Mouse (Mus musculus) layer of hippocampus, postnatal 14 days (tissue): ENCODE measurements around the gene Fancm. TPM values are rescaled to one million over a fixed set of nuclear protein-coding genes. Genes with fewer than 3 reads are reported as not detected.
"Not testable (repeated sequence)": the region's sequence is repeated elsewhere in the genome, so short reads cannot be mapped to it uniquely, and the experiment has no call there.

Source experiments
- DNase-seq, 2 experiments: peaks; one replicate each; pipeline ENCODE4 v3.0.0; 2021 to 2022; ENCODE audit warnings: low spot score in 2 of 2, mixed read lengths in 1 of 2
- long read RNA-seq, 2 experiments: library from polyadenylated mRNA; stranded (forward); transcript quantifications; one replicate each; pipeline ENCODE4 v2.0.0; 2021
- total RNA-seq, 2 experiments: library from RNA; stranded (reverse); gene quantifications; 2 replicates each; pipeline ENCODE4 v1.2.3; 2021

The Fancm gene
- total RNA-seq: 10 to 100 TPM; 10.3 to 10.6 TPM
- long read RNA-seq, experiment 1, partial matches to known transcripts: 1 of 1 reads
- long read RNA-seq, experiment 1, other reads (novel, unspliced or antisense): 0 of 1 reads
- long read RNA-seq, experiment 2: 0 reads

DNA sequence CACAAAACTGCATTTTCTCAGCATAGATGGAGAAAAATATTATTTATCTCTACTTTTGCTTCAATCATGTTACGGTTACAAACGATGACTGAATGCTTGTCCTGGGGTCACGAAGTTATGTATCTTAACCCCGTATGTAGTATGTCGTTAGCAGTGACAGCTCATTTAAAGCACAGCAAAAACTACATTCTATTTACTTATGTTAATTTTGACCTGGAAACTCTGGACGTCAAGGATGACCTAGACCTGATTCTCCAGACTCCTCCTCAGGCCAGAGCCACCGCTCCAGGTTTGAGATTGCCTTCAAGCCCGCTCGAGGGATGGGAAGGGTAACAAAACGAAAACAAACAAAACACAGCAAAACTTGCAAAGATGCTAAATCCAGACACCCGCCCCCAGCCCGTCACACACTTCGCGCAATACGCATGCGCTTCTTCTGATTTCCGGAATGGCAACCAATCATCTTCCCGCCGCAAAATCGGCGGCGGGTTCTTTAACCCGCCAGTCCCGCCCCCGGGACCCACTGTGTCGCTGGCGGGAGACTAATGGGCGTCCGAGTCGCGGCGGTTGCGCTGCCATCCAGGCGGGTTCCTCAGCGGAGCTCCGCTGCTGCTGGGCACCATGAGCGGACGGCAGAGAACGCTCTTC is at the start of gene Fancm:
TSS of gene Fancm (plus strand) at position 519 of the 648 bp plus-strand sequence.
- DNase-seq: peak; percentile 87 to 95

DNA sequence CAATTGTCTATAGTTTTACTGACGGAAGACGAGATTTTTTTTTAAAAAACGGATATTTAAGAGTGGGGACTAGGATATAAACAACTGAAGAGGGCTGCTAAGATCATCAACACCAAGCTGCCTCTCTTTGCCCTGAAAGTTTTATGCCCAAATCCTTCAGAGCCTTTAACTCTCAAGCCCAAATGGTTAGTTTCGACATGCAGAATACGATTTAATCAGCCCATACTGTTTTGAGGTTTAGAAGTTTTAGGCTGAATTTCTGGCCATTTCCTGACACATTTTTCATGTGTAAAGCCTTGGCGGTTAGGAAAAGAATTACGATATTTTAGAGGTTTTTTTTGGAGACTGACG is 39.6 kb upstream of the Fancm start:
- DNase-seq: no peak

DNA sequence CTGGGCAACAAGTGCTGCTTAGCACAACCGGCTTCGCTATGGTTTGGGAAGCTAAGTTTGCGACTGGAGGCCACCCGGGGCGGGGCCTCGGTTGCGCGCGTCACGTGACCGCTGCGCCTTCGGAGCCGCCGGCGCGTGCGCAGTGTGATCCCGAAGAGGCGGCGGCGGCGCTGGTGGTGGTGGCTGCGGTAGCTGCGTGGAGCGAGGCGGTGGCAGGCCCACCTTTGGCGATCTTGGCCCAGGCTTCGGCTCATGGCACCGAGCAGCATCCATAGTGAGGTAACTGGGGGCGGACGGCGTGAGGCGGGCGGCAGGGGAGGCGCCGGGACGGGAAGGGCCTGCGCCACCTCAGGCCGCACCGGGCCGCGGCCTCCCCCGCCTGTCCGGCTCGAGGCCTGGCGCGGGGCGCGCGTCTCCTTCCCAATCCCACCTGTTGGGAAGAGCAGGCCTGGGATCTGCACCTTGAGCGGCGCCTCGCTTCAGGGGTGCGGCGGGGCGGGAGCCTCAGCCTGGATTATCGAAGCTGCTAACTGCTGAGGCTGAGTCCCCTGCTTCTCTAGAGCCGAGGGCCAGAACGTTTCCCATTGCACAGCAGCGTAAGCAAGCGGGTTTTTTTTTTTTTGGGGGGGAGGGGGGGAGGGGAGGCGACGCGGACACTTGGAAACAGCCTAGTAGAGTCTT is 39.1 kb upstream of the Fancm start, which contains the start of gene Prpf39:
TSS of gene Prpf39 (plus strand) at position 144 of the 681 bp plus-strand sequence.
- peak; percentile 87 to 89 for DNase-seq

DNA sequence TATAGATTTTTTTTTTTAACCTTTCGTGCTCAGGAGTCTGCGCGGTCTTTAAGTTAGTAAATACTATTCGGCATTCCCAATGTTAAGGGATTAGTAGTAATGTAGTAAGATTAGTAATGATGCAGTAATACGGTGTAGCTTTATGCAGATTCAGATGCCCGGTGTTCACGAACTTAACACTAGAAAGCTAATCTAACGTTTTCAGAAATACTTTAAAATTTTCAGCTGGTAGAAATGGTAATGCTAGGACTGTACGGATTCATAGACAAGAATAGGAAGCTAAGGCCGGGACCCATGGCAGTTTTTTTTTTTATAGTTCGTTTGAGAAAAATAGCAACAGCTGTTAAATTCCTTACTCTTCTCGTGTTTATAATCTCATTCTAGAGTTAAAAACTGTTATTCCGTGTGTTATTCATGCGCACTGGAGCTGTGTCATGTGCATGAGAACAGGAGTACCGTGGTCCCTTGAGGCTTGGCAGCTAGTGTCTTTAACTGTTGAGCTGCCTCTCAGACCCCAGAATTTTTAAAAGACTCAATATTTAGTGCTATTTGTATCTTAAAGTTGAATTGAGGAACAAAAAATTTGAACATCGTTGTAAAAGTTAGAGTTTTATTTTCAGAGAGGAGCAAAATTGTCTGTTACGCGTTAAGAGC is 38.4 kb upstream of the Fancm start:
- no peak for DNase-seq

DNA sequence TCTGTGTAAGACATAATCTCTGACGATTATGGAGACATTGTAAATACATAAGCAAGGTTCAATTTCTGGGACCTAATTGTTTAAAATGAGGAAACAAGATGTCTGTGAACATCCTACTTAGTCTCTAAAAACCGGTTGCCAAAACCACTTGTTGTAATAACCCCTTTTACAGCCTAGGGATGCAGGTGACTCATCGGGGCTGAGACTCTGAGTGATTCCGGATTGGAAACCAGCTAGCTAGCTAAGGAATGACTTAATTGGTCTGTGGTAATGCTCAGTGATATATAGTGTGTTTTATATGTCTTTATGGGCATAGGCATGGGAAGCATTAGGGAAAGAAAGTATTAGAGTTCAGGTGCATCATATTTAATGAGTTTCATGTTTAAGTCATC is 37.9 kb upstream of the Fancm start:
- no peak for DNase-seq

DNA sequence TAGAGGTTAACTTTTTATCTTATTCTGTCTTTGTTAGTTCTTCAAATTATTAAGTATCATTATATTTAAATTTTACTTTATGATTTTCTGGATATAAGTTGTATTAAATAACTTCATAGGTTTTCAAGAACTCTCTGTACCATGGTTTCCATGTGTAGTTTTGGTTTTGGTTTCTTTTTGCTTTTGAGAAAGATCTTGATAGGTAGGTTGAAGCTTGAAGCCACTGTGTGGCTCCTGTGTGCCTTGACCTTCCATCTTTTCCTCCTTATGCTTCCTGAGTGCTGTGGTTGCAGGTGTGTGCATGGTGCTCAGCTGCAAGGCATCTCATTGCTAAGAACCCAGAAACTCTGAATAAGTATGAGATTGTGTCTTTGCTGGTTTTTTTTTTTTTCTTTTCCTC is 26.6 kb upstream of the Fancm start:
- DNase-seq: no peak

DNA sequence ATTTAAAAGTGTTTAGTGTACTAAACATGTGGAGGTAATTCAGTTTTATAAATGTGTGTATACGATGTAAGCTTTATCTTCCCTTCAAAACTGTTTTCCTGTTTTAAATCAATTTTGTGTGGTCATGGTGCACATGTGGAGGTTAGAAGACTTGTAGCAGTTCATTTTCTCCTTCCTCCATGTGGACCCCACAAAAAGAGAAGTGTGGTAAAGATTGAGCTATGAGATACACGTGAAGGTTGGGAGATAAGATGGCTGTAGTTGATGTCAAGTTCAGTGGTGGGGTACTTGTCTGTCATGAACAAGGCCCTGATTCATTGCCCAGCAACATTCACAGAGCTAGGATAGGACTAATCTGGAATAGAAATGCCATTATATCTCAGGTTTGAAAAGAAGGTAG is 17.2 kb upstream of the Fancm start:
- no peak for DNase-seq

DNA sequence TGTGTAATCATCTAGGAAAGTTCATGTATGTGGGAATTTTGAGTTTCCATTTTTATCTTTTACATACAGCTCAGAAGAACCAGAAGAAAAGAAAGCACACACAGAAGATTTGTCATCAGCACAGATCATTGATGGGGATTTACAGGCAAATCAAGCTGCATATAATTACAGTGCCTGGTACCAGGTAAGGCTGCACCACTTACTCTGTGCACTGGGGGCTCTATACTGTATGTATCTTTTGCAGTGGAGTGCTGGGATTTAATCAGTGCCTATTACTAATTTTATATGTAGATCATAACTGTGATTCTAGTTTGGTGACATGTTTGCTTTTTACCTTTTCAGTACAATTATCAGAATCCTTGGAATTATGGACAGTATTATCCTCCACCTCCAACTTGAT is 14.3 kb upstream of the Fancm start:
- DNase-seq: no peak

DNA sequence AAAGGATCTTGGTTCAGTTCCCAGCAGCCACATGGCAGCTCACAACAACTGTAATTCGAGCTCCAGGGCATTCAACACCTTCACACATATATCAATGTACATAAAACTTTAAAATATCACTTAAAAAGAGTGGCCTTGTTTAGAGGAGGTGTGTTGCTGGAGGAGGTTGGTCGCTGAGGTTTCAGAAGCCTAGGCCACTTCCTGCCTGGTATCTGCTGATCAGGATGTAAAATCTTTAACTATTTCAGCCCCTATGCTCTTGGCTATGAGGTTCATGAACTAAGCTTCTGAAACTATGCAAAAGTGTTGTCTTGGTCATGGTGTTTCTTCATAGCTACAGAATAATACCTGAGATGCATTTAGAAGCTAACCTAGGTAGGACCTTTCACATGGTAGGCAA is 10.2 kb upstream of the Fancm start:
- DNase-seq: no peak

DNA sequence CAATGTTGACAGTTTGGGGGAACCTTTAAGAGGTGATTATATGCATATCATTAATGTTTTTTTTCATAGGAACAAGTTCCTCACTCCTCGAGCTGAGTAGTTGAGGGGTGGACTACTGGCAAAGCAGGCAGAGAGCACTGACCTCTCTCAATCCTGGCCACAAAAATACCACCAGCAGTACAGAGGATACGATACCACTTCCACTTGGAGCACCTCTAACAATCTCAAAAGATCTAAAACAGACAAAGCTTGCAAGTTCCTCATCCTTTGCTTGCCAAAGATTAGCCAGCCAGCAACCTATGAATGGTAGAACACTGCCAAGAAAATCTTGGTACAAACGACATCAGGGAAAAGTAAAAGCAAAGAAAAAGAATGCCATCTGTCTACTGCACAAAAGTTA is 9.2 kb upstream of the Fancm start:
- no peak for DNase-seq

DNA sequence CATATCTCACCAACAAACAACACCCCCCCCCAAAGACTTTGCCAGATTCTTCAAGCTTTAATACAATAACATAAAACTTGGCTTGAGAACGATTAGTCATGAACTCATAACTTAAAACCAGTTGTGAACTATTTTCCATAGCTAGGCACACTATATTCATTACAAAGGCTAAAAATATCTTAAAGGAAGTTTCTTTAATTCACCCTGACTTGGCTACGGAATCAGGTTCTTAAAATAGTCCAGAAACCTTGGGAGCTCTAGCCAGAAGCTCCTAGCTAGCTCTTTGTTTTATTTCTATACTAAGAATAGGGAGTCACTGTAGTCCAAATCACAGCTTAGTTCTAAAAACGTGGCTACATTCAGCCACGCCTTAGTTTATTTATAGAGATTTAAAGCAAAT is 7.0 kb upstream of the Fancm start:
- no peak for DNase-seq

DNA sequence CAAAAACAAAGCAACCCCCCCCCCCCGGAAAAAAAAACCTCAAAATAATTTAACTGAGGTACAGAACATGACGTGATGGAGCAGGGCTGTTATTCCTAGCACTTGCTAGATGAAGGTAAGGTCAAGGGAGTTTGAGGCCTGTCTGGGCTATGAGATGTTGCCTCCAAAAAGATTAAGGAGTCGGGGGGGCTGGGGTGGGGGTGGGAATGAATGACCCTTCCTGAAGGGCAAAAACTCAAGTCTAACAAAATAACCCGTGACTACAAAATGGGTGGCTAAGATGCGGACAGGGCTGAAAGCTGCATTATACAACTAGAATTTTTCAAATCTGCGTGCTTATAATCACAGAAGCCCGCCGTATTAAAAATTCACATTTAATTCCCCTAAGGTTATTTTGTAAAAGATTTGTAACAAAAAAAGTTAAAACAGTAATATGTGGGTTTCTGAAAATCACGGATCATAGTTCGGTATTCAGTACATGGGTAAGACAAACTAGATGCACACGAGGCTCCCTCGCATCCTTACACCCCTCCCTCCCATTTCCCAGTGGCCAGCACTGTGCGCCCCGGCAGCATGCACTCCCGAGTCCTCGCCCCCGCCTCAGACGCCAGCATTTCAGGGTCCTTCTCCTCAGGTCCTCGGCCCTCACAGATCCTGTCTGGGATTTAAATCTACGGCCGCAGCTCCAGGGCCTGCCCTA is 2.3 kb upstream of the Fancm start:
- DNase-seq: no peak

DNA sequence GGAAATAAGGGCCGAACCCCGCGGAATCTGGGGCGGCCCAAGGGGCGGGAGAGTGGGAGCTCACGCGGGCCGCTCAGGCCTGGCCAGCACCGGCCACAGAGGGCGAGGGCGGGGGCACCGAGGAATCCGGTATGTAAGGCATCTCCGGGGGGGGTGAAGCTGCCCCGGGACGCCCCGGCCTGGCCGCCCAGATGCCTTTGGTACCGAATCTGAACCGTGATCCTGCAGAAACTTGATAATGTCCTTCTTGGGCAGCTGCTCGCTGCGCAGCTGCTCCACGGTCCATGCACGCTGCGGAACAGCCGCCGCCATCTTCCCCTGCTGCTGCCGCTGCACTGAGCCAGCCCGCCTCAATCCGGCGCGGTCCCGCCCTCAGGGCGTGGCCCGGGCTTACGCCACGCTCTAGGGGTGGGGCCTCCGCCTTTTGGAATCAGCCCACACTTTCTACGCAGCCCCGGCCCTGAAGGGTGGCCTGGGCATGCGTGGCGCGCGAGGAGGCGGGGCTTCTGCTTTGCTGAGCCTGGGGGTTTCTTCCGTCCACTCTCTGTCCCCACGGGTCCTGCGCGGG is 1.7 kb upstream of the Fancm start, which contains the start of gene Fkbp3:
TSS of gene Fkbp3 (minus strand) at position 397 of the 568 bp plus-strand sequence.
- peak; percentile 95 to 97 for DNase-seq

DNA sequence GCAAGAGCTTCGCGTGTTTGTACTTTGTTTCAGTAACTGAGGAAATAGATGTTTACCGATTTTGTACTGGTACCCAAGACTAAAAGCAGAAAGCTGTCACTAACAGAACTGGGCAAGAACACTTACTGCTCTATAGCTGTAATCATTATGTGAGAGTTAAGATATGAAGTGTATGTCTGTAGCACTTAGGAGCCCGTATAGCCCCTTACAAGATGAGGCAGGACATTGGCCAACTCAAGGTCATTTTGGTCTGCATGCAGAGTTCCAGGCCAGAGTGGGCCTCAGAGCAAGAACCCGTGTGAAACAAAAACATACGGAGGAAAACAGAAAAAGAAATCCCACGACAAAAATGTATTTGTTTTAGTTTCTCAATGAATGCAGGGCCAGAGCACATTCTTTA is 752 bp upstream of the Fancm start:
- no peak for DNase-seq

DNA sequence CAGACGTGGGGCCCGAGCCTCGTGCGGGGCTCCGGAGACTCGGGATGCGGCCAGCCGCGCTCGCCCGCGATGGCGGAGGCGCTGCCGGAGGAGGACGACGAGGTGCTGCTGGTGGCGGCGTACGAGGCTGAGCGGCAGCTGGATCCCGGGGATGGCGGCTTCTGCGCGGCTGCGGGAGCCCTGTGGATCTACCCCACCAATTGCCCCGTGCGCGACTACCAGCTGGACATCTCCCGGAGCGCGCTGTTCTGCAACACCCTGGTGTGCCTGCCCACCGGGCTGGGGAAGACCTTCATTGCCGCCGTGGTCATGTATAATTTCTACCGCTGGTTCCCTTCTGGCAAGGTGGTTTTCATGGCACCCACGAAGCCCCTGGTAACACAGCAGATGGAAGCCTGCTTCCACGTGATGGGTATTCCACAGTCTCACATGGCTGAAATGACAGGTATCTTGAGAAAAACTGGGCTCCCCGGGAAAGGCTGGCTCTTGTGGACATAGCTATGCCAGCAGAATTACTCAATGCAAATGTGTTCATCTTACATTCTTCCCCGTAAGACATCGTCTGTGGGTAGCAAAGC is 419 bp downstream of the Fancm start:
- no peak for DNase-seq

DNA sequence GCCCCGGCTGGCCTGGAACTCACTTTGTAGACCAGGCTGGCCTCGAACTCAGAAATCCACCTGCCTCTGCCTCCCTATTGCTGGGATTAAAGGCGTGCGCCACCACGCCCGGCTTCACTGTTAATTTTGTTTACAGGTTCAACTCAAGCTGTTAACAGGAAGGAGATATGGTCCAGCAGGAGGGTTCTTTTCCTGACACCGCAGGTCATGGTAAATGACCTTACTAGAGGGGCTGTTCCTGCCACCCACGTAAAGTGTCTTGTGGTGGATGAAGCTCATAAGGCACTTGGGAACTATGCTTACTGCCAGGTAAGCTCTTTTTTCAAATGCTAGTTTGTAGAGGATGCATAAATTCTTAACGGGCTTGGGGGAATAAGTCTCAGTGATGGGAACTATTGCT is 1.5 kb downstream of the Fancm start:
- no peak for DNase-seq

DNA sequence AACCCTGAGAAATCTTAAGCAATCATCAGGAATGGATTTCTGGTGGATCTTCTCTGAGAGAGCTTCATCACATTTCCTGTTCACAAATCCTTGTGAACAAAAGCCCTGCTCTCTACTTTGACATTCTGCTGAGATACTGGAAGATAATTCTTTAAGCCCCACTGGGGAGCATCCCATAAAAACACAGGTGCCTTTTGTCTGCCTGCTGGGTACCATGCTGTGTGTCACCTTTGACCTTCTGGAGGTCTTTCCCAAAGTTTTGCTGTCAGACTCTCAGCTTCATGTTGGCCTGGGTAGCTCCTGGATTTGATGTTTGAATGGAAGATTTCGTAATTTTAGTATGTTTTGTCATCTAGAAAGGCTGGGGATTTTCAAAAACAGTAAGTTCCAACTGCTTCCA is 33.3 kb downstream of the Fancm start:
- DNase-seq: no peak

DNA sequence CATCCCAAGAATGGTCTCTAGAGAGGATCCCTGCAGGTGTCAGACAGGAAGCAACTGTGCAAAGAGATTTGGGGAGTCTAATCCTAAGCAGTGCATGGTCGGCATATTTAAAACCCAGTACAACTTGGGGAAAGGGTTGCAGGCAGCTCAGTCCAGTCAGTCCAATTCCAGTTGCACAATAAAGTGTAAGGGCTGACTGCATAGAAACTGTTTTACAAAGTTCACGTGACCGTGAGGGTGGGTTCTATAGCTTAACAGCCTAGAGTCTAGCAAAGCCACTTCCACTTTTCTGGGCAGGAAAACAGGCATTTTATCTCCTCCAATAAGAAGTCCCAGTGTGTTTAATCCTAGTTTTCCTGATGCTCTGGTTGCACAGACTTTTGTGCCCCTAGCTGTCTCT is 36.1 kb downstream of the Fancm start:
- no peak for DNase-seq

DNA sequence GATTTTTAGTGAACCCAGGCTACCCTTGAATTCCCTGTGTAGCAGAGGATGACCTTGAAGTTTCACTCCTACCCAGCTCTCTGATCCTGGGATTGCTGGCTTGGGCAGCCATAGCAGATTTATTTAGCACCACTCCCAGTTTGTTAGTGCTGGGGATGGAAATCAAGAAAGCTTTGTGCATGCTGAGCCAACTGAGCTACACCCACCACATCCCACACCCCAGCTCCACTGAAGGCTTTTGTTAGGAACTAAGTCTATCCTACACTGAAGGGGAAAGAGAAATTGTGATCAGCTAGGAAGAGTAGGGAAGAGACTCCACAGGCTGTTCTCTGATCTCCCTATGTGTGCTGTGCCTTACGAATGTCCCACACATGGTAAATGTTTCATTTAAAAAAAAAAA is 37.4 kb downstream of the Fancm start:
- no peak for DNase-seq

DNA sequence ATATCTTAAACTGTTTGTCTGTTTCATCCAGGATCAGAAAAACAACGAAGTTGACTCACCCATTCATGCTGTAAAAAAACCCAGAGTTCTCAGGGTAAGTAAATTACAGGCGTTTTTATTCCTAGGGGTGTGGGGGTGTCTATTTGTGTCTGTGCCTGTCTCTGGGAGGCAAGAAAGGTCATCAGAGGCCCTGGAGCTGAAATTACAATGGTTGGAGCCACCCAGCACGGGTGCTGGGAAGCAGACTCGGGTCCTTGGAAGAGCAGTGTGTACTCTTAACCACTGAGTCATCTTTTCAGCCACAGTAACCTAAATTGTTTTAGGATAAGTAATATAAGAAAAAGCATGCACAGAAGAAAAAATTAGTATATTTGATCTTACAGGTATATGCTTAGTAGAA is 38.5 kb downstream of the Fancm start:
- no peak for DNase-seq

DNA sequence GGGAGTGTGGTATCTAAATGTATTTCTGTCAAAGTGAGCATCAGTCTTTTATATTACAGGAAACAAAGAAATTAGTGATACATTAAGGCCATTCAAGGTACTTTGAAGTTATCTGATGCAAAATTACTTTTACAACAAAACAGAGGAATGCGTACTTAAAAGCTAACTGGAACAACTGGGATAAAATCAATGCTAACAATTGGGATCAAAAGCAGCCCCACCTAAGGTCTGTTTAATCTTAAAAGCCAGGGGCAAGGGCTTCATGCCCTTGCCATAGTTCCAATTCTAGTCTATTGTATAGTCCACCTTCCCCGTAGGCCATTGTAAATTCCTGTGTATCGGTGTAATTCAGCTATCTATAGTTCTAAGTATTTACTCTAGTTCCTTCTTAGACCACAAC is 39.6 kb downstream of the Fancm start:
- DNase-seq: not testable (repeated sequence)
